Mouse (Mus musculus) CD4-positive naive resting alpha-beta T cell, adult 57 days (primary cell): ENCODE measurements around the gene Sephs2. TPM values are rescaled to one million over a fixed set of nuclear protein-coding genes. Genes with fewer than 3 reads are reported as not detected.

Experiments used
- total RNA-seq: library from RNA; stranded (reverse); gene quantifications from one replicate; pipeline ENCODE4 v1.2.4, GENCODE M21; 2023

The Sephs2 gene
- 22.2 TPM for total RNA-seq

DNA sequence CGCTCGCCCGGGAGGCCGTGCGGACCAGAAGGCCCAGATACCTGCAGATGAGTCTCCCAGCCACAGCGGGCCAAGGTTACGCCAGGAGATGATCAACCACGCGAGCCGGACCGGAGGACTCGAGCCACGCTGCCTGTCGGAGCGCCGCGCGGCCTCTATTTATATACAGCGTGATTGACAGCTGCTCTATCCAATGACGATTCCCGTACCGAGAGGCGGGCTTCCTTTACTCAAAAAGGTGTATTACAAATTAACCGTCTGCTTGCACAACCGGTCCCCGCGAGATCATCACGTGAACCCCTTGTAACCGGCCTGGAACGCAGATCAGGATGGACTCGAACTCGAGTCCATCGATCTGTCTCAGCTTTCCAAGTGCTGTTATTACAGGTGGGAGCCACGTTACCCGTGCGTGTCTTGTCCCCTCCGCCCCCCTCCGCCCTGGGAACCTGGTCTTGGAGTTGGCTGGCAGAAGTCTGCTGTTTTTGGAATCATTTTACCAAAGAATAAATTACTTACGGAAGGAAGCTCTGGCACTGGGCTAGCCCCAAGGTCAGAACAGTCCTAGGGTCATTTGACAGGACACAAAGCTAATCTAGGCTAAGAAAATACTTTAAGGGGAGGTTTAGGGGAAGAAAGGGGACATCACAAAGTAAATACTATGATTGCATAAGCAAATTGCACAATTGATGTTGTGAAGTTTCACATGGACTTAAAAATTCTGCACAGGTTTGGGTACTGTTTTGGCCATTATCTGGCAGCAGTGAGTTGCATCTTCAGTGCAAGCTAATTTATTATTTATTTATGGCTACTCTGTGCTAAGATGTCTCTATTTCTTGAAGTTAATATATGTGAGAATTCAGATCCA lies at the start of gene Sephs2:
Gene Sephs2, minus strand, starts transcription at position 131 of the 865 bp plus-strand sequence.

GRCm38 (mm10) chr7:127296098-127296497 lies 22.2 kb upstream of the Sephs2 start, which contains the start of gene Itgal:
Gene Itgal, plus strand, starts transcription at chr7:127296260.

DNA sequence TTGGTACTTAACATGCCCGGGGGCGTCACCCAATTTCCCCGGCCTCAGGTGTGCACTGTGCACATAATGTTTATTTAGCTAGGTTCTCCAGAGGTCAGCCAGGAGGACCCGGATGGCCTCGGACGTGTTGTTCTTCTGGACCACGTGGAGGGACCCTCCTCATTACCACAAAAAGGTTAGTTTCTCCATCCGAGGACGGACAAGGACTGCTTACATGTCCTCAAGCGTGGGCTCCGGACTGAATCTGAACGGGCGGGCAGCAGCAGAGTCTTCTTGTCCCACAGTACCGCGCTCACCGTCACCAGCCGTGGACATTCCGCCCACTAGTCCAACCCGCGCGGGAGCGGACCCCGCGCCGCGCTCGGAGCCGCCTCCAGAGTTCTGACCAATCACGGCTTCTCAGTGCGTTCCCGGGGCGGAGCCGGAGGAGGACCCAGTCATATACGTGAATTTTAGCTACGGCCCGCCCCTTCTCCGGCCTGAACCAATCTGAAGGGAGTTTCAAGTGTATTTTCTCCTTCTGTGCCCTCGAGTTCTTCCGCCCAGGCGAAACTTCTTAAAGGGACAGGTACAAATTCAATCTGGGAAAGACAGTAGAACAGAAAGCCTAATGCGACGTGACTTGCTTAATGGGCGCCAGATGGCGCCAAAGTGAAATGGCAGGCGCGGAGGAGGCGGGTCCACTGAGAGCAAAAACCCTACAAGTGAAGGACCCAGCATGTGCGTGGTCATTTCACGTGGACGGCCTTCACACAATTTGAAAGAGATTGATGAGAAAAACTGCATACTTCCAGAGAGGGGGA lies 13.3 kb downstream of the Sephs2 start, which contains the start of gene Dctpp1:
Gene Dctpp1, minus strand, starts transcription at position 401 of the 803 bp plus-strand sequence.

DNA sequence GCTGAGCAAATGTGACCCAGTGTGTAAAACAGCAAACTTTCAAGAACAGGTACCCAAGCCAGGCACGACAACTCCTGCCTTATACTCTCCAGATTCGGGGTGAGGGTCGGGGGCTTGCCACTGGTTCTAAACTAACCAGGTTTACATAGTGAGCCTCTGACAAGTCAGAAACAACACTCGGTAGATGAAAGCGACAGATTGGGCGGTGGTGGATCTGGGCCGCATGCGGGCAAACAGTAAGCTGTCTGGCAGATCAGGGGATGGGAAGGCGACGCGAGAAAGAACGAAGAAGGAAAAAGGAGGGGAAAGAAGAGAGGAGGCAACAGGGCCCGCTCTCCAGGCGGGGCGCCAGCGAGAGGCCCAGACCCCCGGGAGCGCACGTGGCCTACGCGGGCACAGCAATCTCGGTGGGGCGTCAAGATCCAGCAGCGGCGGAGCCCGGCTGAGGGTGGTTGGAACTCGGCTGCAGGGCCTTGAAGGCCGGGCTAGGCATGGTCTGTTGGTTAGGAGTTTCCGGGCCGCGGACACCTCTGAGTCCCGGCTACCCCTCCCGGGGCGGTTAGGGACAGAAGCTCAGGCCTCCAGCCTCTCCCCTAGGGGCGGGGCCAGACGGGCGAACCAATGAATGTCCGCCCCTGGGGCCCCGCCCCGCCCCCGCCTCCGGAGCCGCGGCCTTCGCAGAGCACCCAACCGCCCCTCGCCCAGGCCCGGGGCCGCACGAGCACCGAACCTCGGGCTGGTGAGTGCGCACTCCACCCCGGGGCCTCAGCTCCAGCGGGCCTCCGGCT lies 29.8 kb downstream of the Sephs2 start, which contains the start of gene Zfp771:
Gene Zfp771, plus strand, starts transcription at position 405 of the 788 bp plus-strand sequence.

GRCm38 (mm10) chr7:127232622-127233367 lies 41.1 kb downstream of the Sephs2 start, which contains the start of the genes Zfp553 and Sept1:
Gene Zfp553, plus strand, starts transcription at chr7:127233061.
Gene Sept1, minus strand, starts transcription at chr7:127233130.

Other genes starting within 250 kb of the Sephs2 start
- 228 TPM for gene Maz, start 247.0 kb downstream of the Sephs2 start, total RNA-seq
- gene Kif22, start 231.6 kb downstream of the Sephs2 start, total RNA-seq, result 1.9 TPM
- gene Zg16, start 186.7 kb downstream of the Sephs2 start, total RNA-seq, result not detected
- 95.7 TPM for gene AI467606, start 182.7 kb downstream of the Sephs2 start, total RNA-seq
- gene Qprt, start 151.8 kb downstream of the Sephs2 start, total RNA-seq, result 34.3 TPM
- gene Spn, start 136.2 kb downstream of the Sephs2 start, total RNA-seq, result 356 TPM
- gene Cd2bp2, start 78.0 kb downstream of the Sephs2 start, total RNA-seq, result 80.1 TPM
- gene Tbc1d10b, start 65.6 kb downstream of the Sephs2 start, total RNA-seq, result 57.2 TPM
- 18.8 TPM for gene Mylpf, start 65.2 kb downstream of the Sephs2 start, total RNA-seq
- gene Zfp553, start 41.0 kb downstream of the Sephs2 start, total RNA-seq, result 12.1 TPM
- 664 TPM for gene Sept1, start 40.9 kb downstream of the Sephs2 start, total RNA-seq
- 13.5 TPM for gene Zfp771, start 29.8 kb downstream of the Sephs2 start, total RNA-seq
- gene Dctpp1, start 13.3 kb downstream of the Sephs2 start, total RNA-seq, result 15.0 TPM
- 195 TPM for gene Itgal, start 22.2 kb upstream of the Sephs2 start, total RNA-seq
- gene Zfp768, start 71.5 kb upstream of the Sephs2 start, total RNA-seq, result 0.24 TPM
- gene Zfp747, start 102.0 kb upstream of the Sephs2 start, total RNA-seq, result 22.1 TPM
- 6.5 TPM for gene 9130019O22Rik, start 113.1 kb upstream of the Sephs2 start, total RNA-seq
- gene E430018J23Rik, start 119.6 kb upstream of the Sephs2 start, total RNA-seq, result 20.0 TPM
- gene Zfp764, start 132.8 kb upstream of the Sephs2 start, total RNA-seq, result 12.6 TPM
- gene Zfp688, start 148.0 kb upstream of the Sephs2 start, total RNA-seq, result 14.5 TPM
- 8.7 TPM for gene Zfp689, start 175.1 kb upstream of the Sephs2 start, total RNA-seq
- gene Prr14, start 185.6 kb upstream of the Sephs2 start, total RNA-seq, result 139 TPM
- 225 TPM for gene Fbrs, start 205.1 kb upstream of the Sephs2 start, total RNA-seq
- gene Srcap, start 237.9 kb upstream of the Sephs2 start, total RNA-seq, result 211 TPM
- gene Gm42715, start 245.5 kb upstream of the Sephs2 start, total RNA-seq, result 44.5 TPM